Mouse (Mus musculus) intestine, embryonic 14.5 days (tissue): ENCODE data around the gene Clasrp. TPM values are rescaled to one million over a fixed set of nuclear protein-coding genes. Genes with fewer than 3 reads are reported as not detected.
"Not testable (repeated sequence)": the region's sequence is repeated elsewhere in the genome, so short reads cannot be mapped to it uniquely, and the experiment has no call there.

Experiments used
- ATAC-seq: fragments of 200-750 bp; cut with Nextera tagmentation; replicated peaks from 2 replicates; pipeline ENCODE4 v1.8.0; 2017; ENCODE audit warnings: low read depth, moderate number of reproducible peaks, moderate TSS enrichment, moderate library complexity; ENCODE audit not compliant: low FRiP score, low TSS enrichment
- DNase-seq: peaks from one replicate; pipeline ENCODE4 v3.0.0-alpha.2; 2018; ENCODE audit warnings: low spot score
- H3K27ac ChIP-seq: fragments of 300-500 bp; sonication (generic); 2 replicates; pipeline ENCODE4 v1.5.1; 2014; ENCODE audit warnings: low read depth, mild to moderate bottlenecking, control low read depth
- H3K27me3 ChIP-seq: fragments of 300-500 bp; sonication (generic); replicated peaks from 2 replicates; pipeline ENCODE4 v1.6.1; 2014; ENCODE audit warnings: low read length, control low read depth; ENCODE audit not compliant: control insufficient read depth, insufficient read depth
- H3K36me3 ChIP-seq: fragments of 300-500 bp; sonication (generic); 2 replicates; pipeline ENCODE4 v1.6.1; 2014; ENCODE audit warnings: low read length, control low read depth; ENCODE audit not compliant: control insufficient read depth, insufficient read depth
- H3K4me1 ChIP-seq: fragments of 300-500 bp; sonication (generic); replicated peaks from 2 replicates; pipeline ENCODE4 v1.6.1; 2014; ENCODE audit warnings: low read length, control low read depth, mixed read lengths; ENCODE audit not compliant: control insufficient read depth, insufficient read depth
- H3K4me2 ChIP-seq: fragments of 300-500 bp; sonication (generic); 2 replicates; pipeline ENCODE4 v1.6.1; 2014; ENCODE audit warnings: low read length
- H3K4me3 ChIP-seq: fragments of 300-500 bp; sonication (generic); 2 replicates; pipeline ENCODE4 v1.5.1; 2014; ENCODE audit warnings: low read depth, low read length, control low read depth, mixed read lengths
- H3K9ac ChIP-seq: fragments of 300-500 bp; sonication (generic); 2 replicates; pipeline ENCODE4 v1.6.1; 2014; ENCODE audit warnings: mild to moderate bottlenecking, low read length
- H3K9me3 ChIP-seq: fragments of 300-500 bp; sonication (generic); 2 replicates; pipeline ENCODE4 v1.6.1; 2016; ENCODE audit warnings: low read length, control low read depth; ENCODE audit not compliant: control insufficient read depth
- WGBS: fragments of 180-500 bp; shearing (Covaris S2); extraction: QIAGEN DNeasy Blood & Tissue Kit; methylation state at CpG from one replicate; pipeline ENCODE4 v1.1.7; 2014; 5-methylcytosine and 5-hydroxymethylcytosine counted together
- polyA plus RNA-seq: library from polyadenylated mRNA; unstranded; fragments of >200 nt; fragmentation: Nextera tagmentation; extraction: Ambion mirVana; gene quantifications from 2 replicates; pipeline ENCODE4 v1.2.1, GENCODE M21; 2014

Gene Clasrp
- polyA plus RNA-seq, 1 experiment from 2014 or later: 46.4 TPM

GRCm38 (mm10) chr7:19619004-19619801, 14.9 kb upstream of the Clasrp start:
- Histone ChIP-seq H3K9me3 (no peaks in the 10 kb centered on the region), H3K4me1 (no peaks in the 10 kb centered on the region; the same call in 1 of the 2 replicates), H3K36me3 (no peaks in the 10 kb centered on the region), H3K27ac (no peak overlapping the region), H3K9ac (peak overlapping the region; percentile 34), H3K27me3 (0 out of 2 replicates have a peak, but pooled peaks cover 6% of the 10 kb centered on the region), H3K4me2 (peak overlapping the region; percentile 50), H3K4me3 (peak overlapping the region; percentile 29)
- DNase-seq (peak; percentile 87), ATAC-seq (peak; percentile 63; the same call in 1 of the 2 replicates)
- 7% methylated on average over 35 of the region's 35 CpGs for WGBS

DNA sequence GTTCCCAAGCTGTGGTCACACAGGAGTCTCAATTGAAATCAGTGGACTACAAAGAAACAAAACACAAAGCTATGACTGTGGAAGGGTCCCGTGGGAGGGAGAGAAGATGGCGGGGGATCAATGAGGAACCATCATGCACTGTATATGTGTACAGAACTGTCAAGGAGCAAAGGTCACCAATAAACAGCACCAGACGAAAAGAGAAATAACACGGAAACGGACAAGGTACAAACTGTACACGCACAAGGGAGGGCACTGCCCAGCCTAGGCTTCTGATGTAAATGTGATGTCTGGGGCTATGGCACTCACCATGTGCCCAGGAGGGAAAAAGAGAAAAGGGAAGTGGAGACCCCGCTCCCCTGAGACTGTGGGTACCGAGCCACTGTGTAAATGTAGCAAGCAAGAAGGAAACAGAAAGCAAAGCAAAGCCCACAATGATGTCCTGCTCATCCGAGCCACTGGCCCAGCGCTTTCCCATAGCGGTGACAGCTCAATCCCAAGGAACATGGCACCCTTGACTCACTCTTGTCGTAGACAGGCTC, 10.8 kb upstream of the Clasrp start:
- Histone ChIP-seq H3K27me3 (0 out of 2 replicates have a peak, but pooled peaks cover 6% of the 10 kb centered on the region), H3K9me3 (no peaks in the 10 kb centered on the region), H3K4me2 (no peak overlapping the region), H3K4me3 (no peak overlapping the region), H3K9ac (no peak overlapping the region), H3K36me3 (no peaks in the 10 kb centered on the region), H3K4me1 (no peaks in the 10 kb centered on the region; the same call in 1 of the 2 replicates), H3K27ac (no peak overlapping the region)
- WGBS: 89% methylated on average over 12 of the region's 12 CpGs
- ATAC-seq (no peak), DNase-seq (no peak)

DNA sequence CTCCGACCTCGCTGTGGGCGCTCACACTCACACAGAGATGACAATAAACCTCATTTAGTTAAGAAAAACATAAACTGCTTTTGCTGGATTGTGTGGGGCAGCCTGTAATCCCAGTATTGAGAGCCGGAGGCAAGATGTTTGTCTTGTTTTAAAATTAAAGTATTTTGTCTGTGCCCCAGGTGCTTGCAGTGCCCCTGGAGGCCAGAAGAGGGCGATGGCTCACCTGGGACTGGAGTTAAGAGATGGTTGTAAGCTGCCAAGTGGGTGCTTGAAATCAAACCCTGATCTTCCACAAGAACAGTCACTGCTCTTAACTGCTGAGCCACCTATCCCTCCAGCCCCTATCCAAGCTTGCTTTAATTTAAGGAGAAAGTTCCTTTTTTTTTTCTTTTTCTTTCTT, 6.7 kb upstream of the Clasrp start:
- WGBS: 75% methylated on average over 5 of the region's 5 CpGs
- H3K36me3 ChIP-seq: no peaks in the 10 kb centered on the region
- ATAC-seq (no peak), DNase-seq (no peak)
- H3K27me3 ChIP-seq: no peaks in the 10 kb centered on the region
- no peak overlapping the region for H3K9ac ChIP-seq
- no peaks in the 10 kb centered on the region for H3K4me1 ChIP-seq
- H3K4me2 ChIP-seq: no peak overlapping the region
- H3K27ac ChIP-seq: no peak overlapping the region
- no peaks in the 10 kb centered on the region for H3K9me3 ChIP-seq
- H3K4me3 ChIP-seq: no peak overlapping the region

- H3K27me3 ChIP-seq: no peaks in the 10 kb centered on the region
- no peak overlapping the region for H3K9ac ChIP-seq
- H3K4me1 ChIP-seq: no peaks in the 10 kb centered on the region
- 89% methylated on average over 12 of the region's 12 CpGs for WGBS
- H3K9me3 ChIP-seq: no peaks in the 10 kb centered on the region
- H3K36me3 ChIP-seq: no peaks in the 10 kb centered on the region
- DNase-seq (no peak), ATAC-seq (no peak)
- H3K27ac ChIP-seq: no peak overlapping the region
- no peak overlapping the region for H3K4me2 ChIP-seq
- no peak overlapping the region for H3K4me3 ChIP-seq
Measured at GRCm38 (mm10) chr7:19609641-19610332, 5.5 kb upstream of the Clasrp start.

- Histone ChIP-seq H3K9ac (no peak overlapping the region), H3K36me3 (peaks cover 6% of the 10 kb centered on the region), H3K27me3 (no peaks in the 10 kb centered on the region), H3K9me3 (no peaks in the 10 kb centered on the region), H3K4me3 (no peak overlapping the region), H3K4me1 (peaks cover 12% of the 10 kb centered on the region), H3K4me2 (no peak overlapping the region), H3K27ac (no peak overlapping the region)
- DNase-seq: no peak
- ATAC-seq: no peak
- WGBS: 76% methylated on average over 5 of the region's 5 CpGs
Measured at GRCm38 (mm10) chr7:19607291-19607690, 3.0 kb upstream of the Clasrp start.

- peaks cover 12% of the 10 kb centered on the region for H3K4me1 ChIP-seq
- peaks cover 31% of the 10 kb centered on the region for H3K36me3 ChIP-seq
- peak overlapping the region; percentile 59 for H3K4me3 ChIP-seq
- H3K9me3 ChIP-seq, H3K27me3 ChIP-seq, ATAC-seq, DNase-seq, H3K9ac ChIP-seq: not testable (repeated sequence)
- WGBS: 59% methylated on average over 10 of the region's 10 CpGs
- H3K27ac ChIP-seq: 0 out of 2 replicates have a peak overlapping the region, but pooled peaks have one; percentile 11
- H3K4me2 ChIP-seq: peak overlapping the region; percentile 46
Measured at GRCm38 (mm10) chr7:19604606-19605214, 424 bp upstream of the Clasrp start.

- Histone ChIP-seq H3K27me3 (no peaks in the 10 kb centered on the region), H3K4me1 (peaks cover 12% of the 10 kb centered on the region), H3K9ac (peak overlapping the region; percentile 73), H3K9me3 (no peaks in the 10 kb centered on the region), H3K27ac (no peak overlapping the region), H3K36me3 (peaks cover 48% of the 10 kb centered on the region), H3K4me2 (peak overlapping the region; percentile 86), H3K4me3 (0 out of 2 replicates have a peak overlapping the region, but pooled peaks have one; percentile 59)
- ATAC-seq: no peak
- no peak for DNase-seq
- 82% methylated on average over 12 of the region's 12 CpGs for WGBS
Measured at GRCm38 (mm10) chr7:19603055-19603454, 1.2 kb downstream of the Clasrp start.

GRCm38 (mm10) chr7:19600562-19600961, 3.7 kb downstream of the Clasrp start:
- WGBS: 73% methylated on average over 5 of the region's 5 CpGs
- Histone ChIP-seq H3K9me3 (no peaks in the 10 kb centered on the region), H3K4me1 (peaks cover 12% of the 10 kb centered on the region), H3K27ac (no peak overlapping the region), H3K27me3 (no peaks in the 10 kb centered on the region), H3K36me3 (peaks cover 61% of the 10 kb centered on the region), H3K4me3 (no peak overlapping the region), H3K9ac (no peak overlapping the region), H3K4me2 (no peak overlapping the region)
- ATAC-seq (no peak), DNase-seq (no peak)
